Mouse (Mus musculus): ENCODE measurements around the gene Elovl5.

Gene Elovl5

GRCm38 (mm10) chr9:77995235-77995634, 78.1 kb downstream of the Elovl5 start:
- no peak for DNase-seq (ENCODE audit: low spot score in 2 of 2)

- DNase-seq (ENCODE audit: low spot score in 2 of 2), result no peak
Measured at GRCm38 (mm10) chr9:78000586-78001500, 83.7 kb downstream of the Elovl5 start.

DNA sequence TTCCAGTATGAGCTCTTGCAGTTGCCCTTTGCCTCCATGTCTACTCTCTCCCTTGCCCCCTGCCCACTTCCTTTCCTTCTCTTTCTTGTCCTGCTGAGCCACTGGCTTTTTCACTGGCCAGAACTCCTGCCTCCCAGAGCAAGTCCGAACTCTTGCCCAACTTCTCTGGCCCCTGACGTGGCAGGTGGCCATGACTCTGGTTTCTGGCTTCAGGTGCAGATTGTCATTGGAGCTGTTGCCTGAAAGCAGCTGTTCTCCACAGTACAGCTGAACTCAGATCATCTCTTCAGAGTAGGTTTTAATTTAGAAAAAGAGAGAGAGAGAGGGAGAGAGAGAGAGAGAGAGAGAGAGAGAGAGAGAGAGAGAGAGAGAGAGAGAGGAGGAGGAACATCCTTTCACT, 86.1 kb downstream of the Elovl5 start:
- no peak for DNase-seq (ENCODE audit: low spot score in 2 of 2)

DNA sequence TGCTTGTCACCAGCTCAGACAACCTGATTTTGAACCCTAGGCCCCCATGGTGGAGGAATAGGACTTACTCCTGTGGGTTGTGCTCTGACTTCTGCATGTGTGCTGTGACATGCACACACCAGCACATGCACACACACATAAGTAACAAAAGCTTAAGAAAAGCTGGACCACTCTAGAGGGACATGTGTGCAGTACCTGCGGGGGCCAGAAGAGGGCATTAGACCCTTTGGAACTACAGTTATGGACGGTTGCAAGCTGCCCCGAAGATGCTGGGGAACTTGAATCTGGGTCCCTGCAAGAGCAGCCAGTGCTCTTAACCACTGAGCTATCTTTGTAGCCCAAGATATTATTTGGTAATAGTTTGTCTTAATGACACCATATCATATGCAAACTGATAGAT, 88.3 kb downstream of the Elovl5 start:
- no peak for DNase-seq (ENCODE audit: low spot score in 2 of 2)

- peak; percentile 58 to 66 for DNase-seq (ENCODE audit: low spot score in 2 of 2)
Measured at GRCm38 (mm10) chr9:78006209-78007001, 89.2 kb downstream of the Elovl5 start.

DNA sequence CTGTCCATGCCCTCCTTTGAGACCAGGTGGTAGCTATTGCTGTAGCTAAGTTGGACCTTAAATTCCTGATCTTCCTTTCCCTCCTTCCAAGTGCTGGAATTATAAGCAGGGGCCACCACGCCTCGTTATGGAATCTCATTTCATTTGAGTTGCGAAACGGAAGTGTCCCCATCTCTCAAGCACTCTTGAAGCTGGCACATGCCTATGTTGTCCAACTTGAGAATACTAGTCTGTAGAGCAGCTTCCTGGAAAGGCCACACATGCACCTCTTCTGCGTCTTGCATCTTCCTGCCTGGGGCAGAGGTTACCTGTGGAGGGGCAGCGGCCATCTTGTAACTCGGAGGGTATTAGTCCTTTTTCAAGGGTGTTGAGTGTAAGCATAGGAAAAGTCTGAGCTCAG, 92.2 kb downstream of the Elovl5 start:
- DNase-seq (ENCODE audit: low spot score in 2 of 2), result no peak

GRCm38 (mm10) chr9:78010187-78010586, 93.0 kb downstream of the Elovl5 start:
- DNase-seq (ENCODE audit: low spot score in 2 of 2), result no peak

GRCm38 (mm10) chr9:78010707-78011106, 93.5 kb downstream of the Elovl5 start:
- DNase-seq (ENCODE audit: low spot score in 2 of 2), result no peak

- DNase-seq (ENCODE audit: low spot score in 2 of 2), result no peak
Measured at GRCm38 (mm10) chr9:78012066-78012465, 94.9 kb downstream of the Elovl5 start.

- DNase-seq (ENCODE audit: low spot score in 2 of 2), result no peak
Measured at GRCm38 (mm10) chr9:78012681-78013080, 95.5 kb downstream of the Elovl5 start.

DNA sequence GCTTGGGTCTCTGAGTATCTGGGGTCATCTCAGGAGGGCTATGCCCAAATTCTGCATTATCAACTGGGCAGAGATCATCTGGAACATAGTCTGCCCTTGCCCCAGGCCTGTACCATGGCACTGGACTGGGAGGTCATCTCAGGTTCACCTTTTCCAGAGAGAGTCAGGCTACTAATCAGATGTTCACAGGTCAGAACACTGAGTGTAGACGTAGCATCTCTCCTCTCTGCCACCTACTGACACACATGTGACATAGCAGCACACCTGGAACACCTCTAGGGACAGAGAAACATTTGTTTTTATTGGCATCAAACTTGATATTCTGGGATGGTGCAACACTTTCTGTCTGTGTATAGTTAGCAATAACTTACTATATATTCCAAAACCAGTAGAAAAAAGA, 96.6 kb downstream of the Elovl5 start:
- DNase-seq (ENCODE audit: low spot score in 2 of 2), result no peak

- DNase-seq (ENCODE audit: low spot score in 2 of 2), result no peak
Measured at GRCm38 (mm10) chr9:78015816-78016215, 98.7 kb downstream of the Elovl5 start.

- no peak for DNase-seq (ENCODE audit: low spot score in 2 of 2)
Measured at GRCm38 (mm10) chr9:78016288-78016687, 99.1 kb downstream of the Elovl5 start.

DNA sequence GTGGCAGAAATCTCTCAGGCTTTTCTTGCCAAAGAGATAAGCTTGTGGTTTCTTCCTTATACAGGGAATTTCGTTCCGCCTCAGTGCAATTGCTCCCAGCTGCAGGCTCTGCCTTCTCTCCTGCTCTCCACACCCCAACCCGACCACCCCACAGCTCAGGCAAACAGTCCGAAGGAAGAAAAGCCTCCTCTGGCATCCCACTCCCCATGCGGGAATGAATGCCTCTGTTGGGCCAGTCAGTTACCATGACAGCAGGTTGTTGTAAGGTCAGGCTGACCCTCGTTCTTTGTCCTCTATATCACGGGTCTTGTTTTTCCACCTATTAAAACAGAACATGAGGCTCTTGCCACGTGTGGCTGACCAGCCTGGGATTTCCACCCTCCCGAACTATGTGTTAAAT, 104.1 kb downstream of the Elovl5 start:
- DNase-seq (ENCODE audit: low spot score in 2 of 2), result no peak

- no peak for DNase-seq (ENCODE audit: low spot score in 2 of 2)
Measured at GRCm38 (mm10) chr9:78022187-78022945, 105.2 kb downstream of the Elovl5 start.

DNA sequence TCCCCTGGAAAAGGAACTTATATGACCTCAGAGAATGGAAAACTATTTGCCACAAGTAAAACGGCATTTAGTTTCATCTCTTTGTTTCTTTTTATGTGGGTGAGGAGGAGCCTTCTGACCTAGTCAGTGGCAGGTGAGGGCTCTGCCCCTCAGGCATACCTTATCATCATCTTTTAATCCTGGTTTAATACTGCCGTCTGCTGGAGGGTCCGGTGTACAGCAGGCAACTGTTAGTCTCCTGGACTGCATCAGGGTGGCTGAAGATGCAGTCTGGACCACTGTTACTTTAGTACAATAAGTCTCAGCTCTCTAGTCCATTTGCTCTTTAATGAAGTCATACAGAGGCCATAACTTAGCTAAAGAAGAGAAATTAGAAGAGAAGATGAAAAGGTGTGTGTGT, 107.7 kb downstream of the Elovl5 start:
- DNase-seq (ENCODE audit: low spot score in 2 of 2), result peak; percentile 75 to 77

DNA sequence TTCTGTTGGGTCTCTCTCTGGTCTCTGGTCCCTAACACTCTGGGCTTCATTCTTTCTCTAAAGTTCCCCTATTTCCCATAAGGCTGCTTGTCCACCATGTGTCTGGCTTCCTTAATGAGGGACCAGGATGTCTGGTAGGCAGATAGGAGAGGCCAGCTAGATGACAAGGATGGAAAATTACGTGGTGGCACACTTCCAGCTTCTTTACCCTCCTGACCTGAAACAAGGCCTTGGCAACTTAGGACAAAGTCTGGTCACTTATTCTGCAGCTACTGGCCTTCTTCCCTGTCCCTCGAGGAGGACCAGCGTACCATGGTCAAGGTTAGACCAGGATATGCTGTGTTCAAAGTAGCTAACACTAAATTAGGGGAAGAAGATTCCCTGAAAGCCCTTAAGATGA, 109.9 kb downstream of the Elovl5 start:
- no peak for DNase-seq (ENCODE audit: low spot score in 2 of 2)

DNA sequence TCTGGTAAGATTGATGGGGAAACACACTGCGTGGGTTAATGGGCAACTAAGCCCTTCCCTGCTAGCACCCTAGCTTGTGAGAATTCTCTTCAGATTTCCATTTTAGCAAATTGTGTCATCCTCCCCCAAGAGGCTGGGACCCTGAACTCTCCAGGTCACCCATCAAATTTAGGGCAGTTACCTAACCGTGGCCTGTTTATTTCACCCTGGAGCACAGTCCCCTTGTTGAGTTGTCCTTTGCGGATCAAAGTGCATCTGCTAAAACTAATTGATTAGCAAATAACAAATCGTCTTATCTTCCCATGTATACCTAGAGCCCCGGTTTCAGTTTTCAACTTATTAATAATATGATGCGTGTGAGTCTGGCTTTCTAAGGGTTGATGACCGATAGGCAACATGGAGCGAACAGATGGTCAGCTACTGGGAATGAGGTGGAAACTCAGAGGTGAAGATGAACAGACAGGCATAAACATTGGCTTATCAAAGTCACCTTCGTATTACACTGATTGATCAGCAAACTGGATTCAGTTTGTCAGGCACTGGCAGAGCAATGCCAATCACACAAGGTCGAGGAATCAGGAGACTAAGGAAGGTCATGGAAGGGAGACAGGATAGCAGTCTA, 113.8 kb downstream of the Elovl5 start:
- no peak for DNase-seq (ENCODE audit: low spot score in 2 of 2)

- DNase-seq (ENCODE audit: low spot score in 2 of 2), result no peak
Measured at GRCm38 (mm10) chr9:78032930-78033329, 115.8 kb downstream of the Elovl5 start.

All from right cerebral cortex, adult 2 months (tissue).